Mouse (Mus musculus) neural tube, embryonic 11.5 days (tissue): ENCODE data around the gene Cabp2. TPM values are rescaled to one million over a fixed set of nuclear protein-coding genes. Genes with fewer than 3 reads are reported as not detected.

Source experiments
- ATAC-seq: fragments of 200-750 bp; cut with Nextera tagmentation; 2 replicates; pipeline ENCODE4 v1.8.0; 2017; ENCODE audit warnings: moderate number of reproducible peaks, mild to moderate bottlenecking, moderate TSS enrichment, moderate library complexity; ENCODE audit not compliant: insufficient read depth, low FRiP score, low TSS enrichment
- DNase-seq: peaks from one replicate; pipeline ENCODE4 v3.0.0-alpha.2; 2015; ENCODE audit warnings: low spot score
- H3K27ac ChIP-seq: fragments of 300-500 bp; sonication (generic); 2 replicates; pipeline ENCODE4 v1.5.1; 2014; ENCODE audit warnings: low read depth, mild to moderate bottlenecking, low read length
- H3K27me3 ChIP-seq: fragments of 300-500 bp; sonication (generic); 2 replicates; pipeline ENCODE4 v1.6.1; 2014; ENCODE audit warnings: mild to moderate bottlenecking, low read length, mixed read lengths; ENCODE audit not compliant: control insufficient read depth, insufficient read depth
- H3K36me3 ChIP-seq: fragments of 300-500 bp; sonication (generic); 2 replicates; pipeline ENCODE4 v1.6.1; 2014; ENCODE audit warnings: mild to moderate bottlenecking, low read length, moderate library complexity, mixed read lengths; ENCODE audit not compliant: control insufficient read depth, insufficient read depth
- H3K4me1 ChIP-seq: fragments of 300-500 bp; sonication (generic); 2 replicates; pipeline ENCODE4 v1.6.1; 2014; ENCODE audit warnings: low read length, mixed read lengths; ENCODE audit not compliant: control insufficient read depth, insufficient read depth
- H3K4me2 ChIP-seq: fragments of 300-500 bp; sonication (generic); 2 replicates; pipeline ENCODE4 v1.6.1; 2014; ENCODE audit warnings: low read depth, mild to moderate bottlenecking, moderate library complexity
- H3K4me3 ChIP-seq: fragments of 300-500 bp; sonication (generic); 2 replicates; pipeline ENCODE4 v1.5.1; 2014; ENCODE audit warnings: low read depth, low read length
- H3K9ac ChIP-seq: fragments of 300-500 bp; sonication (generic); 2 replicates; pipeline ENCODE4 v1.6.1; 2014; ENCODE audit warnings: mild to moderate bottlenecking, low read length
- H3K9me3 ChIP-seq: fragments of 300-500 bp; sonication (generic); 2 replicates; pipeline ENCODE4 v1.6.1; 2016; ENCODE audit warnings: low read length; ENCODE audit not compliant: control insufficient read depth
- WGBS: fragments of 180-500 bp; shearing (Covaris S2); extraction: QIAGEN DNeasy Blood & Tissue Kit; methylation state at CpG from one replicate; pipeline ENCODE4 v1.1.7; 2014; 5-methylcytosine and 5-hydroxymethylcytosine counted together
- polyA plus RNA-seq: library from polyadenylated mRNA; unstranded; fragments of >200 nt; fragmentation: Nextera tagmentation; extraction: Ambion mirVana; gene quantifications from 2 replicates; pipeline ENCODE4 v1.2.1, GENCODE M21; 2014

Cabp2 gene
- polyA plus RNA-seq, 1 experiment from 2014 or later = not detected

DNA sequence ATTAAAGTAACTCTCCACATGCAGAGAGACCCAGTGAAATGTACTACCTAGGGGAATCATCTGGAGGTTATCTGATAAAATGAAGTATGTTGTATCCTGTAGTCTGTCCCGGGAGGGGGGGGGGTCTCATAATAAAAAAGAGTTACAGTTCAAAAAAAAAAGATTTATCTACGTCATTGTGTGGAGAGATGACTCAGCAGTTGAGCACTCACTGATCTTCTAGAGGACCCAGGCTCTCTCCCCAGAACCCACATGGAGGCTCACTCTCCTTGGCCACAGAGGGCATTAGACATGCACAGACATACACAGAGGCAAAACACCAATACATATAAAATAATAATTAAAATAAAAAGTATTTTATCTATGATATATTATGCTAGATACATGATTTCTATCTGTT, 10.0 kb downstream of the Cabp2 start:
- H3K4me1 ChIP-seq = no peaks in the 10 kb centered on the region; the same call in 1 of the 2 replicates
- no peak for ATAC-seq
- H3K4me3 ChIP-seq = no peak overlapping the region
- no peak overlapping the region for H3K4me2 ChIP-seq
- H3K36me3 ChIP-seq = no peaks in the 10 kb centered on the region
- H3K9me3 ChIP-seq = no peaks in the 10 kb centered on the region
- DNase-seq = no peak
- H3K27me3 ChIP-seq = no peaks in the 10 kb centered on the region
- WGBS = 68% methylated on average over 2 of the region's 2 CpGs
- no peak overlapping the region for H3K9ac ChIP-seq
- H3K27ac ChIP-seq = no peak overlapping the region

DNA sequence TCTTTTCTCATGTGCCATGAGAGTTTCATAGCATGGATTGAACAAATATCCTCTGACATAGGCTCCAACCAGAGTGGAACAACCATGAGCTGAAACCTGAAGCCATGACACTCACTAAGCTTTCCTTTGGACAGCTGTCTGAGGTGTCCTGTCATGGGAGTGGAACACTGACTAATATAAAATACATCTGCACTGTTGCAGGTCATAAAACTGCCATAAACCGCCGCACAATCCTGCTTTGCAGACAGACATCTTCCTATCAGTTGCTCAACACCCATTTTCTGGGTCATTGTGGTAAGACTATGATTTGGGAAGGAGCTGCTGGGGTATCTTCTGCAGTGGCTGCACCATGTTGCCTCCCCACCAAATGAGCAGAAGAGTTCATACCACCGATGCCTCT, 11.4 kb downstream of the Cabp2 start:
- Histone ChIP-seq H3K4me2 (no peak overlapping the region), H3K4me1 (peaks cover 4% of the 10 kb centered on the region), H3K9ac (no peak overlapping the region), H3K9me3 (no peaks in the 10 kb centered on the region), H3K27ac (no peak overlapping the region), H3K4me3 (no peak overlapping the region), H3K27me3 (no peaks in the 10 kb centered on the region), H3K36me3 (no peaks in the 10 kb centered on the region)
- ATAC-seq (no peak), DNase-seq (no peak)
- WGBS = 75% methylated on average over 3 of the region's 3 CpGs

DNA sequence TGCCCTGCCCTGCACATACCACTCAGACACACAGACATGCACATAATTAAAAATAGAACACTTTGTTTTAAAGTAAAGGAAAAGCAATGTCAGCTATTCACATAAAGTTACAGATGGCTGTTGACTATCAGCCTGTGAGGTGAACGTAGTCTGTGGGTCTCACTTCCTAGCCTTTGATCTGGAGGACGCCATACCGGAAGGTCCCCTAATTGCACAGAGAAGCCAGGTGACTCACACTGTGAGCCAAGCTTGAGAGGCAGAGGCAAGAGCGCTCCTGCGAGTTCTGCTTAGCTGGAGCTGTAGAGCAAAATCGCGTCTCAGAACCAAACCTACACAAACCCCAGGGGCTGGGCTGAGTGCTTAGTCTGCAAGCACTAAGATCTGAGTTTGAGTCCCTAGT, 12.4 kb downstream of the Cabp2 start:
- Histone ChIP-seq H3K36me3 (no peaks in the 10 kb centered on the region), H3K4me3 (no peak overlapping the region), H3K9ac (no peak overlapping the region), H3K4me2 (no peak overlapping the region), H3K27ac (no peak overlapping the region), H3K4me1 (peaks cover 7% of the 10 kb centered on the region), H3K27me3 (no peaks in the 10 kb centered on the region), H3K9me3 (no peaks in the 10 kb centered on the region)
- ATAC-seq (no peak), DNase-seq (no peak)
- WGBS = 86% methylated on average over 7 of the region's 7 CpGs

- ATAC-seq (no peak), DNase-seq (no peak)
- Histone ChIP-seq H3K4me2 (no peak overlapping the region), H3K4me1 (peaks cover 8% of the 10 kb centered on the region), H3K9ac (no peak overlapping the region), H3K9me3 (no peaks in the 10 kb centered on the region), H3K27me3 (no peaks in the 10 kb centered on the region), H3K27ac (no peak overlapping the region), H3K4me3 (no peak overlapping the region), H3K36me3 (no peaks in the 10 kb centered on the region)
- 77% methylated on average over 3 of the region's 3 CpGs for WGBS
Measured at GRCm38 (mm10) chr19:4094348-4094747, 13.0 kb downstream of the Cabp2 start.

DNA sequence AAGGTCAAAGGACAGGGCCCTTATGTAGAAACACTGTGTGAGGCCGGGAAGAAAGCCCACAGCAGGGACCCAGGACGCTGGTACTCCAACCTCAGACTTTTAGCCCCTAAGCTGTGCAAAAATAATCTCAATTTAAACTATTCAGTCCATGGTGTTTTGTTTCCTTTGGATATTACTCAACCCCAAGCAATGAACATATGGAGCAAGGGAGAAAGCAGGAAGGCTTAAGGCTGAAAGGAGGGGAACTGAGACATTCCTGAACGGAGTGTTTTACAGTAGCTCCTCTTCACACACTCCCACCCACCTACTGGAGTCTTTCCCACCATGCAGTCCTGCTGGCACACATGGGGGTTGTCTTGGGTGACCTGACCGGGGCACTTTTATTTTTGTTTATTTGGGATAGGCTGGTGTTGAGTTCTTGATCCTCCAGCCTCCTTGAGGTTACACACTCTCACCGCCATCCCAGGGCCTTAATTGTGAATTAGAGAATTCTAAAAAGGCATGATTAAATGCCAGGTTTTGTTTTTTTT, 13.5 kb downstream of the Cabp2 start:
- Histone ChIP-seq H3K4me2 (no peak overlapping the region), H3K4me1 (peaks cover 10% of the 10 kb centered on the region), H3K36me3 (no peaks in the 10 kb centered on the region), H3K4me3 (no peak overlapping the region), H3K9ac (no peak overlapping the region), H3K9me3 (no peaks in the 10 kb centered on the region), H3K27ac (no peak overlapping the region), H3K27me3 (peaks cover 3% of the 10 kb centered on the region)
- DNase-seq (no peak), ATAC-seq (no peak)
- WGBS = 83% methylated on average over 5 of the region's 5 CpGs

DNA sequence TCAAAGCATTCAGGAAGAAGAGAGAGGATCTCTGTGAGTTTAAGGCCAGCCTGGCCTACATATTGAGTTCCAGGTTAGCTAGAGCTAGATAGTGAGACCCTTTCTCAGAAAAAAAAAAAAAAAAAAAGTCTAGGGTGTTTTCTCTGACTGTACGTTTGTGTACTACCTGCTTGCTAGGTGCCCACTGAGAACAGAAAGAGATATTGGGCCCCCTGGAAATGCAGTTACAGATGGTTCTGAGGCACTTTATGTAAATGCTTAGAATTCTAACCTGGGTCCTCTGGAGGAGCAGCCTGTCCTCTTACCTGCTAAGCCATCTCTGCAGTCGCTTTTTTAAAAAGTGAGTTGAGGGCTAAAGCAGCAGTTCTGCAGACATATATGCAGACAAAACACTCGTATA, 14.4 kb downstream of the Cabp2 start:
- ATAC-seq (no peak), DNase-seq (no peak)
- Histone ChIP-seq H3K4me1 (peaks cover 10% of the 10 kb centered on the region), H3K9ac (no peak overlapping the region), H3K36me3 (no peaks in the 10 kb centered on the region), H3K27me3 (peaks cover 12% of the 10 kb centered on the region), H3K27ac (no peak overlapping the region), H3K9me3 (no peaks in the 10 kb centered on the region), H3K4me2 (no peak overlapping the region; the same call in 1 of the 2 replicates), H3K4me3 (no peak overlapping the region)
- 66% methylated on average over 3 of the region's 3 CpGs for WGBS

GRCm38 (mm10) chr19:4096642-4097440, 15.5 kb downstream of the Cabp2 start, which contains the start of gene Cdk2ap2:
Gene Cdk2ap2, plus strand, starts transcription at chr19:4097182.
- H3K4me1 ChIP-seq = peaks cover 16% of the 10 kb centered on the region
- H3K9me3 ChIP-seq = no peaks in the 10 kb centered on the region
- under 1% methylated on average over 63 of the region's 65 CpGs for WGBS
- H3K4me3 ChIP-seq = peak within 1 kb of the TSS; percentile 43
- peak within 1 kb of the TSS; percentile 69 for H3K4me2 ChIP-seq
- ATAC-seq (peak; percentile 94), DNase-seq (peak; percentile 100)
- H3K36me3 ChIP-seq = no peaks in the 10 kb centered on the region
- H3K9ac ChIP-seq = peak within 1 kb of the TSS; percentile 64
- H3K27me3 ChIP-seq = peaks cover 22% of the 10 kb centered on the region
- peak within 1 kb of the TSS; percentile 67; the same call in 1 of the 2 replicates for H3K27ac ChIP-seq

DNA sequence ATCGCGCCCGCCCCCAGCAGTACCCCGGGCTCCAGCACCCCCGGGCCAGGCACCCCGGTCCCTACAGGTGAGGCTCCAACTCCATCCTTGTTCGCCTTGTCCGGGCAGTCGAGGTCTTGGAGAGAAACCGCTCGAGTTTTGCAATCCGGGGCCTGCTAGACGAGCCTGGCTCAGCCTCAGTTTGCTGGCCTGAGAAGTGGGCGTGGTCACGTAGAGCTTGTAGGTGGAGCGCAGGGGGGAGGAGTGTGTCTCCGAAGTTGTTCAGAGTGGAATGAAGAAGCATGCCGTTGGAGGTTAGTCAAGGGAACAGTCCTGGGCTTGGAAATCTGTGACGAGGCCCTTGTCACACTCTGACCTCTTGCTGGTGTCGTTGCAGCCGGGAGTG, 16.1 kb downstream of the Cabp2 start:
- Histone ChIP-seq H3K4me3 (peak overlapping the region; percentile 43), H3K27me3 (peaks cover 25% of the 10 kb centered on the region), H3K4me2 (peak overlapping the region; percentile 69), H3K9ac (peak overlapping the region; percentile 64), H3K4me1 (peaks cover 16% of the 10 kb centered on the region), H3K36me3 (no peaks in the 10 kb centered on the region), H3K27ac (no peak overlapping the region), H3K9me3 (no peaks in the 10 kb centered on the region)
- ATAC-seq (no peak), DNase-seq (no peak)
- 3% methylated on average over 21 of the region's 21 CpGs for WGBS

DNA sequence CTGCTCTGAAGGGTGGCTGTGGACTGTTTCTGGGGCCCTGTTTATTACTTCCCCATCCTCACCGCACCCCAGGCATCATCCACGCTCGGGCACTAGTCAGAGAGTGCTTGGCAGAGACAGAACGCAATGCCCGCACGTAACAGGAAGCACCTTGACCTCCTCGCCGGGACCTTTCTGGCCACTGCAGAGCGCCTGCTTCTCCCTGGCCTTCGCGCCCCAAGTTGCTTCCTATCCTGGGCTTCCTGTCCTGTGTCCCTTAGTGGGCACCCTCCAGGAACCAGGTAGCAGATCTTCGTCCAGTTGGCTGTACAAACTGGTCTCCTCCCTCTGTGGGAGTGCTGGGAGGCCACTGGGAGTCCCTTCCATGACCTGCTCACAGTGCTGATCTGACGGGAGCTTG, 17.0 kb downstream of the Cabp2 start:
- no peak overlapping the region for H3K4me2 ChIP-seq
- peaks cover 28% of the 10 kb centered on the region for H3K27me3 ChIP-seq
- 88% methylated on average over 13 of the region's 13 CpGs for WGBS
- no peak overlapping the region for H3K4me3 ChIP-seq
- no peaks in the 10 kb centered on the region for H3K36me3 ChIP-seq
- H3K9me3 ChIP-seq = no peaks in the 10 kb centered on the region
- H3K27ac ChIP-seq = no peak overlapping the region
- peaks cover 16% of the 10 kb centered on the region for H3K4me1 ChIP-seq
- ATAC-seq (no peak), DNase-seq (no peak)
- no peak overlapping the region for H3K9ac ChIP-seq
